Mouse (Mus musculus) 3T3-L1 (cell line): Measurements from ENCODE around the gene Klhl12.
"Not testable (repeated sequence)": the region's sequence is repeated elsewhere in the genome, so short reads cannot be mapped to it uniquely, and the experiment has no call there.

Experiments used
- DNase-seq: peaks from one replicate; pipeline ENCODE4 v3.0.0-alpha.2; 2015; ENCODE audit warnings: low read depth, low spot score

Gene Klhl12

GRCm38 (mm10) chr1:134513876-134514590 is 58.7 kb downstream of the Klhl12 start:
- DNase-seq: no peak

- no peak for DNase-seq
Observed at GRCm38 (mm10) chr1:134515891-134516290, 60.6 kb downstream of the Klhl12 start.

GRCm38 (mm10) chr1:134516491-134517198 is 61.3 kb downstream of the Klhl12 start:
- DNase-seq: peak; percentile 33

- DNase-seq: not testable (repeated sequence)
Observed at GRCm38 (mm10) chr1:134517841-134518240, 62.5 kb downstream of the Klhl12 start.

- DNase-seq: peak; percentile 89
Observed at GRCm38 (mm10) chr1:134518677-134519076, 63.3 kb downstream of the Klhl12 start.

- not testable (repeated sequence) for DNase-seq
Observed at GRCm38 (mm10) chr1:134519201-134519600, 63.9 kb downstream of the Klhl12 start.

GRCm38 (mm10) chr1:134520001-134520721 is 64.8 kb downstream of the Klhl12 start:
- DNase-seq: no peak

GRCm38 (mm10) chr1:134521163-134521562 is 65.8 kb downstream of the Klhl12 start:
- DNase-seq: no peak

GRCm38 (mm10) chr1:134522325-134522724 is 67.0 kb downstream of the Klhl12 start:
- DNase-seq: no peak

- peak; percentile 67 for DNase-seq
Observed at GRCm38 (mm10) chr1:134524424-134524823, 69.1 kb downstream of the Klhl12 start.

- no peak for DNase-seq
Observed at GRCm38 (mm10) chr1:134525015-134525414, 69.7 kb downstream of the Klhl12 start.

- DNase-seq: no peak
Observed at GRCm38 (mm10) chr1:134526752-134527151, 71.4 kb downstream of the Klhl12 start.

- no peak for DNase-seq
Observed at GRCm38 (mm10) chr1:134530618-134531017, 75.3 kb downstream of the Klhl12 start.

- DNase-seq: not testable (repeated sequence)
Observed at GRCm38 (mm10) chr1:134533710-134534109, 78.4 kb downstream of the Klhl12 start.

GRCm38 (mm10) chr1:134535054-134535453 is 79.7 kb downstream of the Klhl12 start:
- no peak for DNase-seq

GRCm38 (mm10) chr1:134535513-134535912 is 80.2 kb downstream of the Klhl12 start:
- no peak for DNase-seq

- no peak for DNase-seq
Observed at GRCm38 (mm10) chr1:134540610-134541009, 85.3 kb downstream of the Klhl12 start.
